Mouse (Mus musculus) cerebellum, postnatal 4 days (tissue): ENCODE data around the gene Itga1.

Source experiments
- DNase-seq, 2 experiments: peaks; one replicate each; pipeline ENCODE4 v3.0.0; 2022; ENCODE audit warnings: low spot score in 2 of 2, mixed read lengths in 1 of 2

Gene Itga1

DNA sequence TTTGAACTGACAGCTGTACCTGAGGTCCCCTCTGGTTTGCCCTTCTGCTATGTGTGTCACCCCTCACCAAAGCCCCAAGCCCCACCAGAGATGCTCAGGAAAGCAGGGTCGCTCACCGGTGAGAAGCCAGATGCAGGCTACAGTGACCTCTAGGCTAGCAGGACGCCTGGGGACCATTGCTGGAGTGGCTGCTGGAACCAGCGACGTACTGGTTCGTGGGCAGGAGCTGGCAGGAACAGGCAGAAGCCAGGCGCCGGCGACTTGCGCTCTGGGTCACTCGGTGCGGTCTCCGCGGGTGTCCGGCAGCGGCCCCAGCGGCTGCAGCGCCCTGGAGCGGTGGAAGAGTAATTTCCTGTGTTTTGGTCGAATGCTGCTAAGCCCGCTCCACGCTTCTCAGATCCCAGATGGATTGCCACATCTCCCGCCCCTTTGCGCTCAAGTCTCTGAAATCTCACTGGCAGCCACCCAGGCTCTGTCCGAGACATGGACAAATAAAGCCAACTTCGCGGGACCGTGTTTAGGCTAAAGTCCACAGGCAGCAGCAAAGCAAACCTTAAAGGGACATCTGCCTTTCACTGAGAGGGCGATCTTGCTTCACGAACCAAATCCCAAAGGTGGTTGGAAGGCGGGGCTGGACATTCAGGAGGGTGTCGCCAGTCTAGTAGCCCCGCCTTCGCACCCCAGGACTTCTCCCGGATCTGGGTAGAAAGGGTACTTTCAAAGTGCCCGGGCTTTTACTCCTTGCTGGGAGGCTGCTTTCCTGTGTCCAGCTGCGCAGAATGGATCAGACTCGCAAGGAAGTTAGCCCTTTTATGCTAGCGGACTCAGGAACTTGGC, at the start of gene Itga1, which contains the start of gene Gm49395:
TSS of gene Itga1 (minus strand) at position 610 of the 837 bp plus-strand sequence.
TSS of gene Gm49395 (minus strand) at position 567 of the 837 bp plus-strand sequence.
- peak in 1 of 2 experiments; percentile 28 for DNase-seq

DNA sequence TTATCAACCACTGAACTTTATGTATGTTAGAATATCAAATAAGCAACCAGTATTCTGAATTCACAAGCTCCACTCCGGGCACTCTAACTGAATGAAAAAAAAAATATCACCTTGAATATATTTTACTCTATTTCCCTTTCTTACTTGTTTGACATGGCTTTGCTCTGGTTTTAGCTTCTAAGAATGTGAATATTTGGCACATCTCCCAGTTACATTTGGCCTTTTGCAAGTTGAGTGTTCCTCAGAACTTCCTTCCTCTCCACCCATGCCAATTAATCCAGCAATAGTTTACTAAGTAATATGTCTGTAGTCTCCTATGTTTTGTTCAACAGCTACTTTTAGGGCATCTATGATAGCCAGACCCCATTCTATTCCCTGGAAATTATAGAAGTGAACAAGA, 48.8 kb upstream of the Itga1 start:
- no peak for DNase-seq

DNA sequence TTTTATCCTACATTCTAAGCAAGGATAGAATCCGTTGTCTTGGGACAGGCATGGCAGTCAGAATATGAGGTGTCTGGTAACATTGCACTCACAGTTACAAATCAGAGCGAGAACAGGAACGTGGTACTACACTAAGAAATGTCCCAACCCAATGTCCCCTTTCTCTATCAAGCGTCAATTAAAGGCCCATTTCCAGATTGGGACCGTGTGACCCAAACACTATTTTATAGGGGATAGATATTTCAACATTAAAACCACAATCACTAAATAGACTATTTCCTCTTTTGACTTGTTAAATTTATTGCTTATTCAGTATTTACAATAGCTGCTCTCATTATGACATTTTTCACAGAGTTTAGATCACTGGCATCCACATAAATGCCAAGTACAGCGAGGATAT, 48.1 kb upstream of the Itga1 start:
- no peak for DNase-seq

DNA sequence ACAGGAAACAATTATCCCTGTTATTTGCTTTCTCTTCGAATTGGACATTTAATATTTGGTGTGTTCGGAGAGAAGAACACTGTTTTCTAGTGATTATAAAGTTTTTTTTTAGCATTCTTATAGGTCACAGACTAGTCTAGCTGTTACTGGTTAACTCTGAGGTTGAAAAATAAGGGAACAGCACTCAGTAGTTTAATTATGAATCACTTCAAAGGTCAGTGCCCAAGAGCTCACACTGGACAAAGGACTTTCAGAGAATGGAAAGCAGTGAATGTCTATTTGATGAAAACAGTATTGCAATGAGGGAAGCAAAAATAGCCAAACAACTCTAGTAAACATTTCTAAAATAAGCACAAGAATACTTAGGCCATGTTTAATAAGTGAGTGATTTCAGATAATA, 41.8 kb upstream of the Itga1 start:
- no peak for DNase-seq

DNA sequence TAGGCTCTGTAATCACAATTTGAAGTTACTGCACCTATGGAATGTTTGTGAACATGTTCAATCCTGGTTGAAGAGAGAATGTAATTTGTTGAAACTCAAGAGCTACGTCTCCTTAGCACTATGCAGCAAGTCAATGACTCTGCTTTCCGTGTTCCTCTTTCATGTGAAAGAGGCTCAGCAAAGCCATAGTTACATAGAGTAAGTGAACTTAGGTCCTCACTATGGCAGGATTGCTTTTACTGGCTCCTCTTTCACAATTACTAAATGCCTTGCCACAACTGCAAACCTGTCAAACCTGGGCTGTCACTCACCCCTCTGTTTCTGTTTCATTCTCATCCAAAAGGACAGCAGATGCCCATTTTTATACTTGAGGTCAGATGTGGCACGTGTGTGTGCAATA, 40.3 kb upstream of the Itga1 start:
- no peak for DNase-seq

DNA sequence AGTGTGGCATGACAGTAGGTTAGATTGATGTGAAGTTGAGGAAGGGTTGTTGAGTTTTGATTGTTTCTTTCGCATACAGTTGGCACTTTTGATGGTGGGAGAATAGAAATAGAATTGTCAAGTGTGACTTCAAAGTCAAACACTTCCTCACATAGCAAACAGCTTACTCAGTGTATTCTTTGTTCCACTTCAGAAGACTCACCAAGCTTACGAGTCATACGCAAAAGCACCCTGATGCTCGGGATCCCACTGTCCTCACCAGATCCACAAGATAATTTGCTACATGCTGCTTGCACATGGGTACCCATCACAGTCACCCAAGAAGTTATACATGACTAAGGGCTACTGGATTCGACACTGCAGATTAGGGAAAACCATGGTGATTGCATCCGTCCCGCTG, 36.7 kb upstream of the Itga1 start:
- no peak for DNase-seq

DNA sequence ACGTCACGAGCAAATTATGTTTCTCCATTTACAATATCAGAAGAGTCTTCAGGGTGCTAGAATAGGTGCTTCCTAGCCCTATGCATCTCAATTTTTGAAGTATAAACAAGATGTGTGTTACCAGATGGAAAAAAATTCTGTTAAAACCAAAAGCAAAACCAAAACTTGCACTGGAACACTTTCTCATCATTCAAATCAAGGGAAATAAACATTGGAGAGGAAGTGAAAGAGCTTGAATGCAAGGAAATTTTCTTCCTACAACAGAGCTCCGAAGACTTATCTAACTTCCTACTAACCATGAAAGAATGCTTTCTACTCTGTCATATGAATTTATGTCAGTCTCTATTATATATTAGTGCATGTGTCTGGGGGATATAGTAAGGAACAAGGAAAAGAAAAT, 35.0 kb upstream of the Itga1 start:
- no peak for DNase-seq

DNA sequence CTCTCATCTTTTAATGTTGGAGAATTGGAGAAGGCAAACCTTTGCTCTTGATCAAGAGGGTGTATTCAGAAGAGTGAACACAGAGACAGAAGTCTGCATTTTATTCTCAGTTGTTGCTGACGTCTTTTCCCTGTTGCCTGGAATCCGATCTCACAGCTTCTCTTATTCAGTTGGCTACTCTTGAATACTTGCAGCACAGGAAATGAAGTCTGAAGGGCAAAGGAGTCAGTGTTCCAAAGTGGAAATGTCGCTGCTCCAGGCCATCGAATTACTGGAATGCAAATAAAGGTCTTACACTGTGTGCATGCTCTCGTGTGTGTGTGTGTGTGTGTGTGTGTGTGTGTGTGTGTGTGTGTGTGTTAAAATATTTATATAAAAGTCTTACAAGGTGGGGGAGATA, 30.7 kb upstream of the Itga1 start:
- no peak for DNase-seq

DNA sequence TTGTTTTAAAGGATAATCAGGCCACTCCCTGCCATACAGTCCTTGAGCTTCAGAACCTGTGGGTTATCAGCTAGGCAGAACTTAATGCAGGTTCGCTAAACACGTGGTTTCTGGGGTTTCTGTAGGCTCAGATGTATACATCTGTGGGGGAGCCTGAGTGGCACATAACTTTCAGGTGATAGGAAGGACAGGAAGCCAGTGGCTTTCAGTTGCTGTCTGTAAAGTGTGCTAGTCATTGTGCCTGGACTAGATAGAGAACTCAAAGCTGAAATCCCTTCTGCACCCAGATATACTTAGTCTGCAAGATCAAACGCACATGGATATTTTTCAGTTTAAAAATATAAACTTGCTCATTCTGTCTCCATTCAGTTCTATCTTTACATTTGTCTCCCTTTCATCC, 29.6 kb upstream of the Itga1 start:
- no peak for DNase-seq

DNA sequence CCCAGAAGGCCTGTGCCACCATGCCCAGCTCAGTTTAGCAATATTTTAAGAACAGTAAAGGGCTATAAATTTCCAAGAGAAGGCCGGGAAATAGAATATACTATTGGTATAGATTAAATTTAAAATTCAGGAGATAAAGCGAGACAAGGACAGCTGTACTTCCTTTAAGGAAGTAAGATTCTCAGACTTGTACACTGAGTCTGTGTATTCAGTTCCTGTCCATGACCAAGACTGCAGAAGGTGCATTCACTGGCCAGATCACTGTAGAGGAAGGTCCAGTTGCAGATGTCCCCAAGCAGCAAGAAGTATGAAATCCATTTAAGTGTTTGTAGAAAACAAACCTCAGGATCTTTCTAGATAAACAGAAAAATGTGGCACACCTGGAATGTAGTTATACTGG, 28.3 kb upstream of the Itga1 start:
- DNase-seq, result no peak

DNA sequence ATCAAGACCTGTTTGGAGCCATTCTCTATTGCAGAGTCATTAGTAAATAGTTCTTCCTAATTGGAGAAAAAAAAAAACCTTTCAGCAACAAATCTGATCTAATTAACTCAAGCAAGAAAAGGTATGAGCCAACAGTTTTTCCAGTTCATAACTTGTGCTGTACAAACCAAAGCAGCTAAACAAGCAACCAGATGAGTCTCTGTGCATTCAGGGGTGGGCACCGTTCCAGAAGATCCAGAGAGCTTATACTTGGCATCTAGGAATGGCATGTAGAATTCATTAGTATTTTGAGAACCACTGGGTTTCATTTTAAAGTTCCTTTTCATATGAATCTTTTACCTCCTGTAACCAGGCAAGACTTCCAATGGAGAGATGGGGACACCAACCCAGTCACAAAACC, 26.1 kb upstream of the Itga1 start:
- no peak for DNase-seq

DNA sequence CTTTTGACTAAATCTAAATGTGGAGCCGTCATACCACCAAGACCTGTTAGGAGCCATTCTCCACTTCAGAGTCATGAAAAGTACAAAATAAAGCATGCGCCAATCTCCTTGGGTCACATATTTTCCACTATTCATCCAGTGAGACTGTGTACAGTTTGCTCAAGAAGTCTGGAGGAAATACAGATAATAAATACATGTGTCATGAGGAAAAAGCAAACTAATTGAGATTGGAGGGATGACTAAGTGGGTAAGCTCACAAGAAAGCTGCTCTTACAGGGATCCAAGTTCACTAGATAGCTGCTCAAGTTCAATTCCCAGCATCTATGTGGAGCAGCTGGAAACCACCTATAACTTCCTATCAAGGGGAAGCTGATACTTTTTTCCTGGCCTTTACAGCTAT, 24.8 kb upstream of the Itga1 start:
- DNase-seq, result no peak

DNA sequence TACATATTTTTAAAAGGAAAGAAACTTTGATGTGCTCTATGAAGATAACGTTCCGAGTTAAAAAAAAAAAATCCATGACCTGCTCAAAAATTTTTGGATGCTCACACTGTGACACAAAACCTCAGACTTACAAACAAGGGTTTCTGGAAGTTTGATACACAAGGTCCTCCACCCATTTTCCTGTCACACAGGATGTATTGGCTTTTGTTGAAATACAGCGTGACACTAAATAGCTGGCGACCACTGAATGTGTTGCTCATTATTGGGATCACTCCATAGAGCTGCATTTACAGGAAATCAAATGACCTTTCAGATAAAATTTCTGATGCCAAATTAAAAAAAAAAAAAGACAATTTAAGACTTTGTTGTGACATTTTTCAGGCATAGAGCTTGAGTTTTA, 23.4 kb upstream of the Itga1 start:
- DNase-seq, result no peak

DNA sequence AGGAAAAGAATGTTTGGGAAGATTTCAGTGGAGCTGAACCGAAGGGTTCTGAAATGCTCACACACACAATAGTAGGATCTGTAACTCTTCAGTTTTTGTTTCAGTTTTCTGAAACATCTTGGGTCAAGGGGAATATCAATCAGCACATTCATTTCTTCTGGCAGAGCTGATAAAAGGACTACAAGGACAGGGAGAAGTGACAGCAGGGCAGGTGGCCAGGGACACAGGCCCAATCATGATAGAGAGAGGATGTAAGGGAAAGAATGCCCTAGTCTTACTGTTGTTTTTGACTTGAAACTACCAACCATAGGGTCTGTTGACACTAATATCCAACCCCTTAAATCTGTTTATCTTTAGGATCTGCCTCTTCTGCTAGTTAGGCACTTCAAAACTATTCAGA, 22.8 kb upstream of the Itga1 start:
- no peak for DNase-seq

DNA sequence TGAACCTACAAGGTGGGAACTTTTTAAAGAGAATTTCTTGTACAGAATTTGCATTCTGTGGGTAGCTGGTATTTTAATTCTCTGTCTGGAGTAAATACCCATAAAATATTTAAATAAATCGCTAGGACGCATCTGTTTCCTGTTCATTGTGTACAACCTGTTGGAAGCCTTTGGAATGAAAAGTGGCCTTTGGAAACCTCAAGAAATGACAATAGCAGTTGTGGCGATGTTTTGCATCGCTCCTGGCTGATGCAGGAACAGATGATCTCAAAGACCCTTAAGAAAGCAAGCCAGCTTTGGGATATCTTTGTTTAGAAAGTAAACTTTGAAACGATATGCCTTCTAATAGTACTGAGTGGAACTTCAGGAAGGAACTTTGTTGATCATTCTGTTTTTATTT, 17.0 kb upstream of the Itga1 start:
- no peak for DNase-seq

DNA sequence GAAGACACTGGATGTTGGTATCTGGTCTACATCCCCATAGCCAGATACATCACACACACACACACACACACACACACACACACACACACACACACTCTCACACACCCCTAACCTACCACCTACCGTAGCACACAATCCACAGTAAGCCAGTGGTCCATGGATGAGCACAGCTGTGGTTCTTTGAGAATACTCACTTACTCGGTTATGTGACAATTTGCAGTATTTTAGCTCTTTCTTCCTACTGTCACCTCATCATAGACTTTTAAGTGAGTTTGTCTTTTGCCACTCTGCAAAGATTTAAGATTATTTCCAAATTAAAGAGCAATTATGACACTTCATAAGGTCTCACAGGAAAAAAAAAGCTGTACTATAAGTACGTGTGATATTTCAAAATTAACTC, 16.4 kb upstream of the Itga1 start:
- no peak for DNase-seq

DNA sequence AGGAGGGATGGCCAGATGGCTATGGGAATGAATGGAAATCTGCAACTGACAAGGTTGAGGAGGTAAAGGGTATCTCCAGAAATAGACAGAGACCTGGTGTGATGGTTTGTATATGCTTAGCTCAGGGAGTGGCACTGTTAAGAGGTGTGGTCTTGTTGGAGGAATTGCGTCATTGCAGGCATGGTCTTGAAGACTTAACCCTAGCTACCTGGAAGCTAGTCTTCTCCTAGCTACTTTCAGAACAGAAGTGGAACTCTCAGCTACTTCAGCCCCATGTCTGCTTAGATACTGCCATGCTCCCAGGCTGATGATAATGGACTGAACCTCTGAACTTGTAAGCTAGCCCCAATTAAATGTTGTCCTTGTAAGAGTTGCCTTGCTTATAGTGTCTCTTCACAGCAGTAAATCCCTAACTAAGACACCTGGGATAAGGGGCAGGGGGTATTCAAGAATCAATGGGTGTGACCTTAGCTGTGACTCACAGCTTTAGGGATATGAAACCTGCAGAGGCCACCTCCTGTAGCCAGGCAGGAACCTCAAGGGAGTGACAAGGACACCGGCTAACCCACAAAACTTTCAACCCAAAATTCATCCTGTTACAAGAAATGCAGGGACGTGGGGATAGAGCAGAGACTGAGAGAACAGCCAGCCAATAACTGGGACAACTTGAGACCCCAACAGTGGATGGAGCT, 15.3 kb upstream of the Itga1 start:
- no peak for DNase-seq

DNA sequence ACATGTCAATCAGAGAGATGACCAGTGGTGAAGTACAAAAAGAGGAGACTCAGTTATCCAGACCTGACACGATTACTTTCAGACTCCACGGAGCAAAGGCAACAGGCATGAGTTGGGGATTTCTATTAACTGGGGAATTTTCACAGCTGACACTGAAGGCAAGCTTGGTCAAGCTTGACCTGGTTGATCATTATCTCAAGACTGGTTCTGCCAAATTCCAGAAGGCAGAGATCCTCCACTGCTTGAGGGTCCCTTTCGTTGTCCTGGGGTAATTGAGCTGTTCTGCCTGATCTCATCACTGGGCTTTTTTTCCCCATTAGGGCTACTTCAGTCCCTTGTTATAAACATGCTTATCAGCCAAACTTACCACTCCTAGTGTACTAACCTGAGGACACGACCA, 7.9 kb upstream of the Itga1 start:
- DNase-seq, result no peak

DNA sequence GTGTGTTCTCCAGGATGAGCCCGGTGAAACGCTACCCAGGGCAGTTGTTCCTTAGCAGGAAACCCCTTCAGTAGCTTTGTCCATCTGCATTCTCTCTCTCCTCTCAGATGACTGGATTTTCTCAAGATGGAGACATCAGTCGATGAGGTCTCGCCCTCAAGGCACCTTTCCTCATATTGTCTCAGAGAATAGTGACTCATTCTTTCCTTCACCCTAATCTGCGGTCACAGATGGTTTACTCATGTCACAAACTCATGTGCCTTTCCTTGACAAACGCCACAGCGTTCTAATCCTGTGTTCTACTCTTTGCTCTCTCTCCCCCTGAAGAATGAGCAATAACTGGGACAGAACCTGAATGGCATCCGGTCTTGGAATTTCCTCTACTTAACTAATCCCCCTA, 5.7 kb upstream of the Itga1 start:
- DNase-seq, result no peak

DNA sequence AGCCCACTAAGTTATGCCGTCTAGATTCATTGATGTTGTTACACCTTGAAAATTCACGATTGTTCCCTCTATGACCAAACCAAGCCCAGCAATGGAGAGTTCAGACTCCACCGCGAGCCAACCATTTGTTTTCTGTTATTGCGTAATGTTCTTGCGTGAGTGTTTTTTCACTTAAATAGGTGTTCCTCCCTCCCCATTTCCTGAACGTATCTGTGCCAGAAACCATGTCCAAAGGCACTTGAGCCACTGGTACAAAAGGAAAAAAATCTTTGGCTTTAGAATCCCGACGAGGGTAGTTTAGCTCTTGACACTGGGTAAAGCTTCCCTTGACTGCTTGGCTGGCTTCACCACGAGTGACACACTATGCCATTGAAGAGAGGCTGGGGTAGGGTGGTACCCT, 4.4 kb upstream of the Itga1 start:
- no peak for DNase-seq

DNA sequence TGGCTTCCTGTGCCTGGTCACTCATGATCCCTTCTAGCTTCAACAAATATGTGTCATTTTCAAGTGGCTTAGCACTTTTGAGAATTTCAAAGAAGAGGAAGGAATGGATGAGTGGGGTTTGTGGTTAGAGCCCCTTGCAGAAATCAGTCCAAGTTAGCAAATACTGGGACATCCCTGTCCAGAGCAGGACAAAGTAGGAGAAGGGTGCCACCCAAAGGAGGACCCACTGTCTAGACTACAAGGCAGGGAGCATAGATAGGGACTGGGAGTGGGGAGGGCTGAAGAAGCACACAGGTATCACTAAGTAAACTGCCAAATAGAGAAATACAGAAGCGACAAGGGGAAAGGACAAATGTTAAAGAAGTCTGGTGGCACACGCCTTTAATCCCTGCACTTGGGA, 990 bp upstream of the Itga1 start:
- DNase-seq, result no peak

DNA sequence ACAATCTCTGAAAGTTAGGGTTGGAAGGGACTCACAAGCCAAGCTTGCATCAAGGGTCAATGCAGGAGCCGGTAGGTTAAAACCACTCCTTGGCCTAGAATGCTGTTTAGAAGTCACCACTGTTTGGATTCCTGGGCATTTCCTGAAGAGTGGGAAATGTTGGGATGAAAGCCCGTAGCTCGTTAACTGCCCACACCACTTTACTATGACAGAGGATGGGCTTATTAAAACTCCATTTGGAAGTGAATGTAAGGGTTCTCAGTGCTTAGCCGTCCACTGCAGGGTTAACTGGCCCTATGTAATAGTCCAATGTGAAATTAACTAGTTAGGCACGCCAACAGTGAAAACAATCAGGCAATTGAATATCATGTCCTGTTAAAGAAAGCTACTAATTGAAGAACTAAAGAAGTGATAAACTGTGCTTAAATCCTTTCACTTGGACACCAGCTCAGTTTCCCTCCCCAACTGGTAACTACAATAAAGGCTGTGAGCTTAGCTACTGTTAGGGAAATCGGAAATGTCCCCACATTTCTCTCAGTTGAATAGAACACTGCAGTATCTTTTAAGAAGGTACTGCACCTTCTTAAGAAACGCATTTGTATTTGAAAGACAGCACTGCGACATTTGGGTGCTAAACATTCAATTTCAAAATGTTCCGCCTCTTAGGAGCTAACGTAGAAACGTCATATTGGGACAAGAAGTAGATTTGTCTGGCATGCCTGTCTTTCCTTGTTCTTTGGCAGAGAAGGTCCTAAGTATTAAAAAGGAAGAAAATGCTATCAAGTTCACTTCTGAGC, 1.2 kb downstream of the Itga1 start:
- DNase-seq, result no peak

DNA sequence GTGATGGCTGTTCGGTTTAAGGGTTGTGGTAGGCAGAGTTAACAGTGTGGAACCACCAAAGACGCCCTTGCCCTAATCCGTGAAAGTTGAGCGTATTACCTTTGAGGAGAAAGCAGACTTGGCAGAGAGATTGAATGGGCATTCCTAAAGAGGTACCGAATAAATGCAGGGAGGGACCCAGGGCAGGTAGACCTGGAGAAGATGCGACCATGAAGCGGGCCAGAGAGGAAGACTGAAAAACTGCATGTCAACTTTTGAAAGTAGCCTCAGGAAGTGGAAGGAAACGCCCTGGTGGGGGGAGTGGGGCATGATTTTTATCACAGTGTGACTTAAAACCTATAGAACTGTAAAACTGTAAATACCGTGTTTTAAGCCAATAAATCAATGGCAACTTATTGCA, 2.4 kb downstream of the Itga1 start:
- DNase-seq, result no peak
